In genomic region chr10:29480945-29481344, GRCm38 (mm10) we compare ENCODE assay signal across 34 mouse cellular contexts. TPM values are rescaled to one million over a fixed set of nuclear protein-coding genes. Genes with fewer than 3 reads are reported as not detected.
"Had no signal": no experiment of that assay in that cellular context is flagged by ENCODE, and none has a peak within 500 bp of the region (broad histone marks: within the 10 kb centered on the region; RNA-seq: fewer than 3 reads in every experiment).

No protein-coding gene starts in this region.

- H3K27me3 ChIP-seq: limb, embryonic 12.5 days; limb, embryonic 13.5 days; limb, embryonic 15.5 days; liver, embryonic 12.5 days; liver, embryonic 13.5 days; liver, embryonic 15.5 days; lung, embryonic 15.5 days; megakaryocyte, embryonic 14.5 days; midbrain, embryonic 12.5 days; midbrain, embryonic 13.5 days; midbrain, embryonic 15.5 days had no signal

- H3K4me2 ChIP-seq: limb, embryonic 12.5 days; limb, embryonic 13.5 days; limb, embryonic 15.5 days; liver, embryonic 11.5 days; liver, embryonic 12.5 days; liver, embryonic 13.5 days; liver, embryonic 15.5 days; lung, embryonic 14.5 days; lung, embryonic 15.5 days; midbrain, embryonic 11.5 days; midbrain, embryonic 12.5 days; midbrain, embryonic 13.5 days; midbrain, embryonic 15.5 days had no signal

- H3K27ac ChIP-seq: left cerebral cortex, adult 2 months; limb, embryonic 10.5 days; limb, embryonic 12.5 days; limb, embryonic 13.5 days; limb, embryonic 15.5 days; liver, embryonic 12.5 days; liver, embryonic 13.5 days; liver, embryonic 14.5 days; liver, embryonic 15.5 days; lung, embryonic 15.5 days; macrophage; midbrain, embryonic 10.5 days; midbrain, embryonic 12.5 days; midbrain, embryonic 13.5 days; midbrain, embryonic 15.5 days had no signal

- ATAC-seq: liver, embryonic 12.5 days; liver, postnatal 0 days; lung, postnatal 0 days; midbrain, embryonic 13.5 days; midbrain, embryonic 15.5 days; midbrain, embryonic 16.5 days had no signal

- H3K36me3 ChIP-seq: limb, embryonic 10.5 days; limb, embryonic 12.5 days; limb, embryonic 13.5 days; limb, embryonic 15.5 days; liver, embryonic 12.5 days; liver, embryonic 13.5 days; liver, embryonic 15.5 days; lung, embryonic 15.5 days; midbrain, embryonic 10.5 days; midbrain, embryonic 12.5 days; midbrain, embryonic 13.5 days; midbrain, embryonic 15.5 days had no signal

- H3K4me3 ChIP-seq: left cerebral cortex, adult 2 months; limb, embryonic 10.5 days; limb, embryonic 12.5 days; limb, embryonic 13.5 days; limb, embryonic 15.5 days; liver, embryonic 12.5 days; liver, embryonic 13.5 days; liver, embryonic 15.5 days; lung, embryonic 15.5 days; megakaryocyte, embryonic 14.5 days; midbrain, embryonic 10.5 days; midbrain, embryonic 12.5 days; midbrain, embryonic 13.5 days; midbrain, embryonic 15.5 days; myocyte had no signal

- DNase-seq: left cerebral cortex, postnatal 4 days; liver; liver, embryonic 13.5 days; liver, postnatal 0 days; lung, adult 18-20 months; lung, adult 2 months; lung, embryonic 14.5 days; lung, postnatal 10 days; lung, postnatal 14 days; lung, postnatal 4 days; midbrain, embryonic 14.5 days had no signal

- H3K9me3 ChIP-seq: limb, embryonic 10.5 days; limb, embryonic 12.5 days; limb, embryonic 13.5 days; limb, embryonic 15.5 days; liver, embryonic 12.5 days; liver, embryonic 13.5 days; liver, embryonic 15.5 days; lung, embryonic 15.5 days; megakaryocyte, embryonic 14.5 days; midbrain, embryonic 10.5 days; midbrain, embryonic 12.5 days; midbrain, embryonic 13.5 days; midbrain, embryonic 15.5 days had no signal

- H3K4me1 ChIP-seq: limb, embryonic 10.5 days; limb, embryonic 12.5 days; limb, embryonic 13.5 days; limb, embryonic 15.5 days; liver, embryonic 12.5 days; liver, embryonic 13.5 days; liver, embryonic 15.5 days; lung, embryonic 15.5 days; megakaryocyte, embryonic 14.5 days; midbrain, embryonic 10.5 days; midbrain, embryonic 12.5 days; midbrain, embryonic 13.5 days; midbrain, embryonic 15.5 days had no signal

- H3K9ac ChIP-seq: limb, embryonic 12.5 days; limb, embryonic 13.5 days; limb, embryonic 15.5 days; liver, embryonic 12.5 days; liver, embryonic 13.5 days; liver, embryonic 14.5 days; liver, embryonic 15.5 days; liver, postnatal 0 days; lung, embryonic 14.5 days; lung, embryonic 15.5 days; midbrain, embryonic 12.5 days; midbrain, embryonic 13.5 days; midbrain, embryonic 15.5 days had no signal

RNA-seq across cellular contexts. Expression of gene Rspo3, which starts 54.7 kb away (rescaled TPM):
- total RNA-seq: megakaryocyte progenitor cell, adult 5-6 weeks; megakaryocyte-erythroid progenitor cell, adult 5-6 weeks; monocyte, adult 5-6 weeks had no signal
- polyA plus RNA-seq: macrophage had no signal
